Mouse (Mus musculus) urinary bladder, postnatal 14 days (tissue): ENCODE measurements around the gene Mid2.
"Not testable (repeated sequence)": the region's sequence is repeated elsewhere in the genome, so short reads cannot be mapped to it uniquely, and the experiment has no call there.

Experiments
- DNase-seq: peaks from one replicate; pipeline ENCODE4 v3.0.0; 2021; ENCODE audit warnings: low spot score

Mid2 gene

DNA sequence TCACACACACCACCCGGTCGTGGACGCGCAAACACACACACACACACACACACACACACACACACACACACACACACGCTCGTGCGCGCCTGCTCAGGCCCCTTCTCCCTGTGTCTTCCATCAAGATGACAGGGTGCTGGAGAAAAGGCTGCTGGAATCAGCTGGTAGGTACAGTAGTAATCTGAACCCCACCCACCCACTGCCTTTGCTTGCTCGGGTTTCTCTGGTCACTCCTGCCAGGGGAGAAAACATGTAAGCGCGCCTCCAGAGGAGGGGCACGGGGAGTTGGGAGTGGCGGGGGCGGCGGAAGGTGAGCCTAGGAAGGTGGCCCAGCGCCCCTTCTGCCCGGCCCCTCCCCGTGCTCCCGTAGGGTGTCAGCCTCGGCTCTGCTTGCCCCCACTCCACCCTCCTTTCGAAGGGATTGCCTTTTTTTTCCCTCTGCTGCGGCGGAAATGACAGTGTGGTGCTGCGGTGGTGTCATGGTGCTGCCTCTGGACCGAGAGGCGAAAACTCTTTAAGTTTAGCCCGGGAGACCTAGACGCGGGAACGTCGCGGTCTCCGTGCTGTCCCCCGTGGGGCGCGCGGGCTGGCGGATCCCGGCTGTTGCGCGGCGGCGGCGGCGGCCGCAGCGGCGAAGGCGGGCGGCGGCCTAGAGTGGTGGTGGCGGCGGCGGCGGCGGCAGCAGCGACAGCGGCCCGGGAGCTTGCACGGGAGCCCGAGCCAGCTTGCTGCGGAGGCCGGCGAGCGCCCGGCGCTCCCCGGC lies at the start of gene Mid2:
Gene Mid2, plus strand, starts transcription at position 121 of the 763 bp plus-strand sequence.
- DNase-seq = peak; percentile 24

DNA sequence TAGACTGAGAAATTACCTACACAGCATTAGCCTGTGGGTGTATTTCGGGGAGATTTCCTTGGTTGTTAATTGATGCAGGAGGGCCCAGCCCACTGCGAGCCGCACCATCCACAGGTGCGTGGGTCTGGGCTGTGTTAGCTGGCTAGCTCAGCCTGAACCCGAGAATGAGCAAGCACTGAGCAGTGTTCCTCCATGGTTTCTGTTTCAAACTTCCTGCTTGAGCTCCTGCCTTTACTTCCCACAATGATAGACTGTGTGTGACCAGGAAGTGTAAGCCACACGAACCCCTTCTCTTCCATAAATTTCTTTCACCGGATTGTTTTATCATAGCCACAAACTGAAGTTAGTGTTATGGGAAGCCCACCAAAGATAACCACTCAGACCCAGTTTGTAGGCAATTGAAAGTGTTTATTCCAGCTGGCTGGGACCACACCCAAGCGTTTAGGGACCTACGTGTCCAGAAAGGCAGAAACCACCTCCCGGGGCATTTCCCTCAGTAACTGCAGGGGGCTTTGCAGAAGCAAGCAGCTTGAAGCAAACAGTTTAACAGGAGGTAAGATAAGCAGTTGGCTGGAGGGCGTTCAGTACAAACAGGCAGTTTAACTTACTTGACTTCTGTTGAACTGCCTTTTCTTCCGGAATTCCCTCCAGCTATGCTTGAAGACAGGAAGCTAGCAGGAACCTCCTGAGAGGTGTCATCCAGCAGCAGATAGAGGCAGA lies 39.4 kb upstream of the Mid2 start:
- no peak for DNase-seq

GRCm38 (mm10) chrX:140638028-140638427 lies 26.4 kb upstream of the Mid2 start:
- DNase-seq = peak; percentile 8

- DNase-seq = no peak
These were observed 24.8 kb upstream of the Mid2 start for GRCm38 (mm10) chrX:140639592-140639991.

GRCm38 (mm10) chrX:140660731-140661130 lies 3.7 kb upstream of the Mid2 start:
- no peak for DNase-seq

DNA sequence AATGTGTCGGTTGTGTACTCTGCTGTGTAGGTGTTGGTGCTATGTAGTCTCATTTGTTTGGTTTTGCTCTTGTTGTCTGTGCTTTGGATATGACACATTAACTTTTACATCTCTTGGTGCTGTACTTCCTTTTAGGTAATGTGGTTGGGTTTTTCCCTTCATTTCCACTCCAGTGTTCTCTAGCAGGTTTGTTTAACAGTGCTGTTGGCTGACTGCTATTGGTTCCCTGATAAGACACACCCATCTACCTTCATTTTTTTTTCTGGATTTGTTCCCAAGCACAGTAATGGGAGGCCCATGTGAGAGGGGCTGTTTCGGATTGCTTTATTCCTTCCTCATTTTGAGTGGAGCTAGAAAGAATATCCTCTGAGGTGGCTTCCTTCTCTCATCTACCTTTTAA lies 883 bp upstream of the Mid2 start:
- no peak for DNase-seq

GRCm38 (mm10) chrX:140665242-140665810 lies 927 bp downstream of the Mid2 start:
- DNase-seq = peak; percentile 31

- no peak for DNase-seq
These were observed 11.0 kb downstream of the Mid2 start for GRCm38 (mm10) chrX:140675444-140675843.

DNA sequence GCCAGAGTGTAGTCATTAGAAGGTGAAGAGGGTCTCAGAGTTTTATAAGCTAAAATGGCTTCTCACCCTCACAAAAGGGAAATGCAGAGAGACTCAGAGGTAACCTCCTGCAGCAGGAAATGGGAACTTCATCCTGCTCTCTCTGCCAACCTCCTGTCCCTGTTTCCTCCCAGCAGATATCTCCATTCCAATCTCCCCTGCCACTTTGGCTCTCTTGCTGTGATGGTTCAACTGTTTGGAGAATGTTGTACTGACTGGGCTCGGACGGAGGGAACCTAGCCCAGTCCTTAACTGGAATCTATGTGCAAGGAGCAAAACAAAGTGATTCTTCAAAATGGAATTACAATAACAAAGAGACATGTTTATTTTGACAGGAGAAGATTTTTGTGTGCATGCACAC lies 23.9 kb downstream of the Mid2 start:
- DNase-seq = no peak

- DNase-seq = not testable (repeated sequence)
These were observed 33.6 kb downstream of the Mid2 start for GRCm38 (mm10) chrX:140697872-140698463.

- DNase-seq = no peak
These were observed 38.8 kb downstream of the Mid2 start for GRCm38 (mm10) chrX:140703224-140703623.

GRCm38 (mm10) chrX:140706077-140706476 lies 41.7 kb downstream of the Mid2 start:
- DNase-seq = no peak

- peak; percentile 20 for DNase-seq
These were observed 58.0 kb downstream of the Mid2 start for GRCm38 (mm10) chrX:140722400-140722799.

DNA sequence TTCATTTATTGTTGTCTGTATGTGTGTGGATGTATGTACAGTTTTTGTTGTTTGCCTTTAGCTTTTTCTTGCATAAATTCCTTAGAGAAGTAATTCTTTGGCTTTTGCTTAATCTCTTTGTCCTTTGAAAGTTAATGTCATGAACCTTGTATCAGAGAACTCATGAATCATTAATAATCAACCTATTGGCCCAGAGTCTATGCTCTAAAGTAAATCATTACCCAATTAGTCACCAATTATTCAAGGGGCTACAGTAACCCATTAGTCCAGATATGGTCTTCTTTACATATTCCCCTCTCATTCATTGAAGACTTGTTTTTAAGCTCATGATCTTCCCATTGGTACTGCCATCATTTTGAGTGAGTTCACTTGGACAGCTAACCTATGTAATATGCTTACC lies 74.6 kb downstream of the Mid2 start:
- DNase-seq = no peak

DNA sequence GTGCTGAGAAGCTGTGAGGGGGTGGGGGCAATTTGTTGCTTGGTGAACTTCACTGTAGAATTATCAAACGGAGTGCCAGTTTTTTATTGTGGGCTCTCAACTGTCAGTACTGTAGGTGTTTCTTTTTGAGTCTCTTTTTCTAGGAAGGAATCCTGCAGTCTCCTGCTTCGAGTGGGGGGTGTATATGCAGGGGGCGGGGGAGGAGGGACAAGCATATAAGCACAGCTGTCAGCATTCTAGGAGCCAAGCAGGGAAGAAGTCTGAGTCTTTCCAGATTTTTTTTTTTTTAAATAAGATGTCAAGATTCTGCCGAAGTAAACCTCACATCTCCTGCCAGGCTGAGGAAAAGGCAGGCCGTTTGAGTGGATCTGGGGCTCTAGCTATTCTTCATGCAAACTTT lies 78.8 kb downstream of the Mid2 start:
- DNase-seq = no peak

- no peak for DNase-seq
These were observed 105.4 kb downstream of the Mid2 start for GRCm38 (mm10) chrX:140769794-140770193.

- DNase-seq = no peak
These were observed 140.9 kb downstream of the Mid2 start for GRCm38 (mm10) chrX:140805340-140805739.

DNA sequence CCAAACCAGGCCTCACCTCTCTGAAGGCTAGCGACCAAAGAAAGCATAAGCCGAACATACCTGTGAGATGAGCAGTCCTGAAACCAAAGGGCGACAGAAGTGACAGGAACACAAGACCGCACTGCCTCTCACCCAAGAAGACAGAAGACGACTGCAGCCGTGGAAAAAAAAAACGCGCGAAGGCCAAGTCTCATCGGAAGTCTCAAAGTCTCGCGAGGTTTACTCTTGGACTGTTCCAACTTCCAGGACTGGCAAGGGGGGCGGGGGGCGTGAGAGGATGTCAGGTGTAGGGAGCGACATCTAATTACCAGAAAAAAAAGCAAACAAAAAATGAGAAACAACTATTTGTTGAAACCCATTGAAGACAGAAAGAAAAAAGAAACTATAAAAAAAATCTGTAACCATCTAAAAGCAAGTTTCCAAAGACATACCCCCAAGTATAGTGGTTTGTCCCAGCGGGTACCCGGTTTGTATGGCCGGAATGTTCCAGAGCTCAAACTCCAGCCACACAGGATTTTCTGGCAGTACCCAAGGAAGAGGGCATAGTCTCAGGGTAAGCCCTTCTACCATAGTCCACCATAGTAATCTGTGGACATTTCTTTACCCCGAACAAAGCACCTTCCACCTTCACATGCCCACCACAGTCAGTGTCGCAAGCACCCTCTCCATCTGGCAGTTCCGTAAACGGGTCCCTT lies 149.1 kb downstream of the Mid2 start, which contains the start of gene Tex13b:
Gene Tex13b, minus strand, starts transcription at position 122 of the 695 bp plus-strand sequence.
- DNase-seq = no peak
